Mouse (Mus musculus): ENCODE results near the gene Ctnnd2.

Ctnnd2 gene

GRCm38 (mm10) chr15:31006825-31007157 lies 834.4 kb downstream of the Ctnnd2 start:
- no peak for DNase-seq

GRCm38 (mm10) chr15:31008594-31008993 lies 836.2 kb downstream of the Ctnnd2 start:
- no peak for DNase-seq

GRCm38 (mm10) chr15:31020769-31021168 lies 848.4 kb downstream of the Ctnnd2 start:
- no peak for DNase-seq

DNA sequence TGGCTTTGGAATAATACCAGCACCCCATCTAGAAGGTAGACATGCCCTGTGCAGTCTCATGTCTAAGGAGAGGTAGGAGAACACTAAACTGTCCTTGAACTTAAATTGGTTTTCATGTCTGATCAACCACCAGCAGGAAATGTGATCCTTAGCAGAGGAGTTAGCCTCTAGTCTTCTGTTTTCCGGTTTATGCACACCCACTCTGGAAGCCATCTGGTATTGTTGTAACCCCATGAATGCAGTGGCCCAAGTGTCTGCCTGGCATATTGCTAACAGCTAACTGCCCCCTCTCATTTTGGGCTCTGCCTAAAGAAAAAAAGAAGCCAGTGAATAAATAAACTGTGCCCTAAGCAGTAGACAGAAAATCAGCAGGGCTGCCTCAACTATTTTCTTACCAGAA lies 849.6 kb downstream of the Ctnnd2 start:
- no peak for DNase-seq

- DNase-seq, result no peak
These were observed 850.1 kb downstream of the Ctnnd2 start for GRCm38 (mm10) chr15:31022497-31022896.

DNA sequence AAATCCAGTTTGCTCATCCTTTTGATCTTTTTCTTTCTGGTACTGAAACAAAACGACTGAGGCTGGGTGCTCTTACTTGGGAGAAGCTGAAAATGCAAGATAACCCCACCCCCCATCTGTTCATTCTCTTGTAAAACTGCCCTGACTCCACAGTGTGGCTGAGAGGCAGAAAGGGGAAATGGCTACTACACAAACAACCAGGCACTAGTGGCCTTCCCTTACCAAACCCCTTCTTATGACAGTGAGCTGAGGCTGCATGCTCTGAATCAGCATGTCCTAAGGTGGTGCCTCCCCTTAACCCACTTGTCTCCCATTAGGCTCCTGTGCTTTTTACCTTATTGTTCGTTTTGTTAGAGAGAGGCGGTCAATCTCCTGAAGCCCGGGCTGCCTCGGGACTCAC lies 851.4 kb downstream of the Ctnnd2 start:
- no peak for DNase-seq

DNA sequence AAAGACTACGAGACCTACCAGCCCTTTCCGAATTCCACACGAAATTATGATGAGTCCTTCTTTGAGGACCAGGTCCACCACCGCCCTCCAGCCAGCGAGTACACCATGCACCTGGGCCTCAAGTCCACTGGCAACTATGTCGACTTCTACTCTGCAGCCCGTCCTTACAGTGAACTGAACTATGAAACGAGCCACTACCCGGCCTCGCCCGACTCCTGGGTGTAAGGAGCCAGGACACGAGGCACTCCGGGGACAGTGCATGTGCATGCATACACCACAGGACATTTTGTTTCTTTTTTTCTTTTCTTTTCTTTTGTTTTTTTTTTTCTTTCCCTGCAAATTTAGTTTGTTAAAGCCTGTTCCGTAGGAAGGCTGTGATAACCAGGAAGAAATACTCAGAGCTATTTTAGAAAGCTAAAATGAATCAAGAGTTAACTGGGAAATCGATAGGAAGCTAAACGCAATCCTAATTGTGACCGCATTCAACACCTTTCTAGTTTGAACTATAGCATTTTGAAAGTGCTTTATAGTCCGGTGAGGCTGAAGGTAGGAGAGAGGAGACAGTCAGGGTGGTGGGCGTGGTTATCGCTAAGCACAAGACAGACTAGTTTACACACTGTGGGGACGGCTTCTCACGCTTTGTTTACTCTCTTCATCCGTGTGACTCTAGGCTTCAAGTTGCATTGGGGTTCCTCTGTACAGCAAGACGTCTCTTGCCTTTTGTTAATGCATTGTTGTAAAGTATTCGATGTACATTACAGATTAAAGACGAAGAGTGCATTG lies 855.2 kb downstream of the Ctnnd2 start:
- DNase-seq, result no peak

- no peak for DNase-seq
These were observed 872.6 kb downstream of the Ctnnd2 start for GRCm38 (mm10) chr15:31044983-31045382.

DNA sequence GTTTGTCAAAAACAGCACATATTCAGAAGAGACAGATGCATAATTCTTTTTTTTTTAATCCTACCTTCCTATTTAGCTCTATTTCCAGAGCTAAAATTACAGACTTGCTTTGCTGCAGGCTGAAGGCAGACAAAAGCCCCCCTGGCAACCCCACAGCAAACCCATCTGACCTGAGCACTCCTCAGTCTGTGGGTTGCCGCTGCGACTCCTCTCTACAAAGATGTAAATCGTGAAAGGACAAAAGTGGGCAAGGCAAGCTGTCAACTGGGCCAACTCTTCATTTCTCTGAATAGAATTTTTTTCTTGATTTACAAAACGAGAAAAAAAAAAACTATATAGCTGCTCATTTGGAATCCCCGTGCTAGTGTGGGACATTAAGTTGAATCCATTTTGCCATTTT lies 879.1 kb downstream of the Ctnnd2 start:
- no peak for DNase-seq

GRCm38 (mm10) chr15:31056145-31056544 lies 883.8 kb downstream of the Ctnnd2 start:
- DNase-seq, result no peak

GRCm38 (mm10) chr15:31058315-31058714 lies 885.9 kb downstream of the Ctnnd2 start:
- DNase-seq, result no peak

DNA sequence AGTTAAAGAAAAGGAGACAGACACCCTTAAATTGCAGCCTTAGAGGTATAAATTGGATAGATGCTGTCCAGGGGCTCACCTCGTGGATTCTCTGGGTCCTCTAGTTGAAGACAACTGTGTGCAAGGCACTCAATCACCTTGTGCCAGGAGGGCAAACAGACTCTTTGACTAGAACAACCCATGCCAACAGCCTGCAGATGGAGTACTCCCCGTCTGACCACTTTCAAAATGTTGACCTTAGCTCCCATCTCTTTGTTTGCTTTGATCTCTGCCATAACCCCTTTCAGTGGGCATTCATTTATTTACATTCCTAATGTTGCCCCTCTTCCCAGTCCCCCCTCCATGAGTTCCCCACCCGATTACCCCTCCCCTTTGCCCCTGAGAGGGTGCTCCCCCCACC lies 891.3 kb downstream of the Ctnnd2 start:
- DNase-seq, result no peak

DNA sequence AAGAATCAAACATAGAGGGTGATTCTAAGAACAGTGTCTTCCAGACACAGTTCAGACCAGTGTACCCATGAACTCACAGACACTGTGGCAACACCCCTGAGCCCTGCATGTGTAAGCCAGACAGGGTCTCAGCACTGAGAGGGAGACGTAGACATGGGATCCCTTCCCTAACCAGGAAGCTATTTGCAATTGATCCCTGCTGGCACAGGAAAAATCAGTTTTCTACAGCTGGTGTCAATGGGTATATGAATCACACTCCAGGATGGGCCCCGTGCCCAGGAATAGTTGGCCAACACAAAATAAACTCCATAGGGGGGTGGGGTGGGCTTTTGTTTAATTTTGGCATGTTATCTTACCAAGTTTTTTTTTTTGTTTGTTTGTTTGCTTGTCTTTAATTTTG lies 895.7 kb downstream of the Ctnnd2 start:
- no peak for DNase-seq

- DNase-seq, result no peak
These were observed 897.9 kb downstream of the Ctnnd2 start for GRCm38 (mm10) chr15:31070311-31070710.
